Mouse (Mus musculus): ENCODE results near the gene Tmem235. TPM values are rescaled to one million over a fixed set of nuclear protein-coding genes. Genes with fewer than 3 reads are reported as not detected.

Tmem235 gene
- polyA plus RNA-seq, 1 experiment from 2014 or later = not detected

GRCm38 (mm10) chr11:117836306-117836705 lies 24.2 kb upstream of the Tmem235 start:
- Histone ChIP-seq H3K9me3 (no peaks in the 10 kb centered on the region), H3K9ac (no peak overlapping the region), H3K27ac (no peak overlapping the region), H3K27me3 (replicated peaks) (no peaks in the 10 kb centered on the region), H3K4me1 (peaks cover 8% of the 10 kb centered on the region), H3K4me2 (peak overlapping the region; percentile 34), H3K36me3 (replicated peaks) (no peaks in the 10 kb centered on the region), H3K4me3 (no peak overlapping the region)
- no peak for ATAC-seq (replicated peaks)
- 29% methylated on average over 13 of the region's 13 CpGs for WGBS

GRCm38 (mm10) chr11:117838572-117838971 lies 22.0 kb upstream of the Tmem235 start:
- peaks cover 3% of the 10 kb centered on the region; the same call in 1 of the 2 replicates for H3K4me1 ChIP-seq
- H3K36me3 ChIP-seq (replicated peaks) = no peaks in the 10 kb centered on the region
- WGBS = 77% methylated on average over 2 of the region's 2 CpGs
- no peak overlapping the region for H3K9ac ChIP-seq
- H3K27ac ChIP-seq = no peak overlapping the region
- no peaks in the 10 kb centered on the region for H3K9me3 ChIP-seq
- no peak for ATAC-seq (replicated peaks)
- no peak overlapping the region for H3K4me3 ChIP-seq
- no peak overlapping the region for H3K4me2 ChIP-seq
- H3K27me3 ChIP-seq (replicated peaks) = no peaks in the 10 kb centered on the region

- Histone ChIP-seq H3K27me3 (replicated peaks) (no peaks in the 10 kb centered on the region), H3K4me2 (no peak overlapping the region), H3K4me3 (no peak overlapping the region), H3K4me1 (peaks cover 3% of the 10 kb centered on the region; the same call in 1 of the 2 replicates), H3K27ac (no peak overlapping the region), H3K9me3 (no peaks in the 10 kb centered on the region), H3K9ac (no peak overlapping the region), H3K36me3 (replicated peaks) (no peaks in the 10 kb centered on the region)
- ATAC-seq (replicated peaks) = no peak
- 88% methylated on average over 1 of the region's 1 CpGs for WGBS
Measured at GRCm38 (mm10) chr11:117839021-117839420, 21.5 kb upstream of the Tmem235 start.

- ATAC-seq (replicated peaks) = no peak
- 61% methylated on average over 1 of the region's 1 CpGs for WGBS
Measured at GRCm38 (mm10) chr11:117840910-117841309, 19.6 kb upstream of the Tmem235 start.

GRCm38 (mm10) chr11:117843434-117843833 lies 17.1 kb upstream of the Tmem235 start:
- H3K4me2 ChIP-seq = no peak overlapping the region
- H3K27me3 ChIP-seq (replicated peaks) = no peaks in the 10 kb centered on the region
- H3K4me1 ChIP-seq = peaks cover 10% of the 10 kb centered on the region
- H3K9ac ChIP-seq = no peak overlapping the region
- H3K4me3 ChIP-seq = no peak overlapping the region
- H3K36me3 ChIP-seq (replicated peaks) = no peaks in the 10 kb centered on the region
- WGBS = 87% methylated on average over 2 of the region's 2 CpGs
- H3K27ac ChIP-seq = no peak overlapping the region
- H3K9me3 ChIP-seq = no peaks in the 10 kb centered on the region
- no peak for ATAC-seq (replicated peaks)

More at GRCm38 (mm10) chr11:117840910-117841309, 19.6 kb upstream of the Tmem235 start:
- H3K4me1 ChIP-seq = peaks cover 3% of the 10 kb centered on the region; the same call in 1 of the 2 replicates
- H3K4me3 ChIP-seq = no peak overlapping the region
- H3K9me3 ChIP-seq = no peaks in the 10 kb centered on the region
- H3K27ac ChIP-seq = no peak overlapping the region
- H3K4me2 ChIP-seq = no peak overlapping the region
- no peak overlapping the region for H3K9ac ChIP-seq
- H3K36me3 ChIP-seq (replicated peaks) = no peaks in the 10 kb centered on the region
- no peaks in the 10 kb centered on the region for H3K27me3 ChIP-seq (replicated peaks)

GRCm38 (mm10) chr11:117844997-117845396 lies 15.6 kb upstream of the Tmem235 start:
- Histone ChIP-seq H3K4me3 (no peak overlapping the region), H3K4me2 (no peak overlapping the region), H3K27me3 (replicated peaks) (no peaks in the 10 kb centered on the region), H3K36me3 (replicated peaks) (no peaks in the 10 kb centered on the region), H3K9me3 (no peaks in the 10 kb centered on the region), H3K4me1 (peaks cover 19% of the 10 kb centered on the region), H3K9ac (no peak overlapping the region), H3K27ac (no peak overlapping the region)
- ATAC-seq (replicated peaks) = no peak
- WGBS = 82% methylated on average over 2 of the region's 2 CpGs

- Histone ChIP-seq H3K4me1 (peaks cover 23% of the 10 kb centered on the region), H3K36me3 (replicated peaks) (no peaks in the 10 kb centered on the region), H3K27me3 (replicated peaks) (no peaks in the 10 kb centered on the region), H3K9ac (no peak overlapping the region), H3K4me3 (no peak overlapping the region), H3K4me2 (no peak overlapping the region), H3K27ac (no peak overlapping the region), H3K9me3 (no peaks in the 10 kb centered on the region)
- ATAC-seq (replicated peaks) = no peak
- 76% methylated on average over 2 of the region's 2 CpGs for WGBS
Measured at GRCm38 (mm10) chr11:117845651-117846050, 14.9 kb upstream of the Tmem235 start.

GRCm38 (mm10) chr11:117846640-117847039 lies 13.9 kb upstream of the Tmem235 start:
- Histone ChIP-seq H3K9ac (no peak overlapping the region), H3K27me3 (replicated peaks) (no peaks in the 10 kb centered on the region), H3K36me3 (replicated peaks) (no peaks in the 10 kb centered on the region), H3K27ac (no peak overlapping the region), H3K4me3 (no peak overlapping the region), H3K4me1 (peaks cover 23% of the 10 kb centered on the region), H3K9me3 (no peaks in the 10 kb centered on the region), H3K4me2 (no peak overlapping the region)
- WGBS = 55% methylated on average over 5 of the region's 5 CpGs
- ATAC-seq (replicated peaks) = no peak

- Histone ChIP-seq H3K4me1 (peaks cover 23% of the 10 kb centered on the region), H3K9me3 (no peaks in the 10 kb centered on the region), H3K27me3 (replicated peaks) (no peaks in the 10 kb centered on the region), H3K4me3 (peak overlapping the region; percentile 72), H3K27ac (peak overlapping the region; percentile 99), H3K4me2 (peak overlapping the region; percentile 85), H3K9ac (0 out of 2 replicates have a peak overlapping the region, but pooled peaks have one; percentile 93), H3K36me3 (replicated peaks) (no peaks in the 10 kb centered on the region)
- ATAC-seq (replicated peaks) = no peak
- 83% methylated on average over 7 of the region's 7 CpGs for WGBS
Measured at GRCm38 (mm10) chr11:117847593-117848215, 12.8 kb upstream of the Tmem235 start.

- H3K27ac ChIP-seq = peak overlapping the region; percentile 99
- H3K27me3 ChIP-seq (replicated peaks) = no peaks in the 10 kb centered on the region
- H3K9ac ChIP-seq = peak overlapping the region; percentile 93
- H3K36me3 ChIP-seq (replicated peaks) = no peaks in the 10 kb centered on the region
- no peaks in the 10 kb centered on the region for H3K9me3 ChIP-seq
- peaks cover 23% of the 10 kb centered on the region for H3K4me1 ChIP-seq
- peak overlapping the region; percentile 85 for H3K4me2 ChIP-seq
- WGBS = 11% methylated on average over 19 of the region's 19 CpGs
- peak; percentile 90 for ATAC-seq (replicated peaks)
- peak overlapping the region; percentile 72 for H3K4me3 ChIP-seq
Measured at GRCm38 (mm10) chr11:117848271-117848984, 12.1 kb upstream of the Tmem235 start.

- Histone ChIP-seq H3K27ac (peak within 1 kb of the TSS; percentile 99), H3K36me3 (replicated peaks) (no peaks in the 10 kb centered on the region), H3K4me3 (peak within 1 kb of the TSS; percentile 72), H3K27me3 (replicated peaks) (no peaks in the 10 kb centered on the region), H3K9ac (peak within 1 kb of the TSS; percentile 93), H3K4me1 (peaks cover 23% of the 10 kb centered on the region), H3K4me2 (peak within 1 kb of the TSS; percentile 85), H3K9me3 (no peaks in the 10 kb centered on the region)
- 1% methylated on average over 50 of the region's 51 CpGs for WGBS
- peak; percentile 96 for ATAC-seq (replicated peaks)
Measured at GRCm38 (mm10) chr11:117848985-117849671, 11.4 kb upstream of the Tmem235 start, which contains the start of gene Birc5. Gene Birc5 (plus strand): TSS chr11:117849251.

GRCm38 (mm10) chr11:117852875-117853274 lies 7.7 kb upstream of the Tmem235 start:
- Histone ChIP-seq H3K4me3 (no peak overlapping the region), H3K27ac (no peak overlapping the region), H3K4me1 (peaks cover 19% of the 10 kb centered on the region), H3K4me2 (no peak overlapping the region), H3K36me3 (replicated peaks) (no peaks in the 10 kb centered on the region), H3K9ac (no peak overlapping the region), H3K9me3 (no peaks in the 10 kb centered on the region), H3K27me3 (replicated peaks) (no peaks in the 10 kb centered on the region)
- WGBS = 96% methylated on average over 3 of the region's 3 CpGs
- ATAC-seq (replicated peaks) = no peak
